Mouse (Mus musculus) spleen, adult 18-20 months (tissue): ENCODE measurements around the gene Ifitm2.

ENCODE experiments used
- DNase-seq, 2 experiments: peaks; one replicate each; pipeline ENCODE4 v3.0.0; 2022; ENCODE audit warnings: mixed read lengths in 2 of 2

The Ifitm2 gene

DNA sequence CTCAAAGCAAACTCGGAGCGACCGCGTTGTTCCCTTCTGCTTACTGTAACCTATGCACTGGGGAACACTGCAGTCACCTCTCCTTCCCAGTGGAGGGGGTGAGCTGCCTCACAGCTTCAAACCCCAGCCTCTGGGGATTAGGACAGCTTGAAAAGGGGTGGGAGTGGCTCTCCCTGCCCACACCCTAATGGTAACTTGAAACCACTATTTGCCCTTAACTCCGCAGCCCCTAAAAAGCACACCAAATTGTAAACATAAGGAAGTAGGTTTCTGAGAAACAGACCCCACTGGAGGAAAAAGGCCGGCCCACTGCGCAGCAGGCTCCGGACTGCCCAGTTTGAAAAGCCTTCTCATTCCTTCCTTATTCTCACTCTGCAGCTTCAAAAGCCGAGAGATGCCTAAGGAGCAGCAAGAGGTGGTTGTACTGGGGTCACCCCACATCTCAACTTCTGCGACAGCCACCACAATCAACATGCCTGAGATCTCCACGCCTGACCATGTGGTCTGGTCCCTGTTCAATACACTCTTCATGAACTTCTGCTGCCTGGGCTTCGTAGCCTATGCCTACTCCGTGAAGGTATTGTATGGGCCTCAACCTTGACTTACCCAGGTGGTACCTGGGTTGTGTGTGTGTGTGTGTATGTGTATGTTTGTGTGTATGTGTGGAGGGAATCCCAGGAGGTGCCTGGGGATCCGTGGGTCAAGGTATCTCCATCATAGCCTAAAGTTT lies 12.2 kb upstream of the Ifitm2 start:
- DNase-seq: no peak

DNA sequence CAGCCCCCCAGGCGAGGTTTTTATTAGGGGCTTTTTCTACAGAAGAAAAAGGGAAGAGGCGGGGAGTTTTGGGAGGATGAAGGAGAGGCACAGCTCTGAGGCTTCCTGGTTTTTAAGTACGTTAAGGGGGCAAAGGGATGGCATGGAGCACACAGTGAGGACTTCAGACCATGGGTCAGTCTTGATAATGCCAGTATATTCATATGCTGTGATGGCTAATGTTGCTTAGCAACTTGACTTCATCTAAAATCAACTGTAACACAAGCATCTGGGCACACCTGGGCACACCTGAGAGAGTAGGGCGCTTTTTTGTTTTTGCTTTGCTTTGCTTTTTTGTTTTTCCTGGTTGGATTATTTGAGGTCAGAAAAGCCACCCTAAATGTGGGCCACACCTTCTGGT lies 11.1 kb upstream of the Ifitm2 start, which contains the start of gene Ifitm1:
Gene Ifitm1 (plus strand): TSS at position 301 of the 400 bp plus-strand sequence.
- DNase-seq: no peak

DNA sequence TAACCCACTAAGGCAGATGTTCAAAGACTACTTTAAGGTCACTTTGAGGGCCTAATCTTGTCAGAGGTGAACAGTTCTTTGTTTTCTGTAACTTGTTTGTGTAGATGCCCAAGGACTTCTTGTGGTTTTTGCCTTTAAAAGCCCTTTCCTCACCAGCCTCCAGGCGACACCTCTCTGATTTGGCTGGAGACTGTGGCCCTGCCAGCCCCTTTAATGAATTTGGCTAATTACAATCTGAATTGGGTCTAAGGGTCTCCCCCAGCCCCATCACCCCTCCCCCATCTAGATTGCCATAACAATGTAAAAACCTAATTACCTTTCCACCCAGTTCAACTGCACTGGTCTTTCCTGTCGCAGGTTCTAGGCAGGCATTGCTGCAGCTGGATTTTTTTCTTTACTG lies 6.9 kb upstream of the Ifitm2 start:
- DNase-seq: no peak

- DNase-seq: no peak
These were observed 5.6 kb upstream of the Ifitm2 start for GRCm38 (mm10) chr7:140961416-140961815.

GRCm38 (mm10) chr7:140960026-140960425 lies 4.2 kb upstream of the Ifitm2 start:
- DNase-seq: no peak

DNA sequence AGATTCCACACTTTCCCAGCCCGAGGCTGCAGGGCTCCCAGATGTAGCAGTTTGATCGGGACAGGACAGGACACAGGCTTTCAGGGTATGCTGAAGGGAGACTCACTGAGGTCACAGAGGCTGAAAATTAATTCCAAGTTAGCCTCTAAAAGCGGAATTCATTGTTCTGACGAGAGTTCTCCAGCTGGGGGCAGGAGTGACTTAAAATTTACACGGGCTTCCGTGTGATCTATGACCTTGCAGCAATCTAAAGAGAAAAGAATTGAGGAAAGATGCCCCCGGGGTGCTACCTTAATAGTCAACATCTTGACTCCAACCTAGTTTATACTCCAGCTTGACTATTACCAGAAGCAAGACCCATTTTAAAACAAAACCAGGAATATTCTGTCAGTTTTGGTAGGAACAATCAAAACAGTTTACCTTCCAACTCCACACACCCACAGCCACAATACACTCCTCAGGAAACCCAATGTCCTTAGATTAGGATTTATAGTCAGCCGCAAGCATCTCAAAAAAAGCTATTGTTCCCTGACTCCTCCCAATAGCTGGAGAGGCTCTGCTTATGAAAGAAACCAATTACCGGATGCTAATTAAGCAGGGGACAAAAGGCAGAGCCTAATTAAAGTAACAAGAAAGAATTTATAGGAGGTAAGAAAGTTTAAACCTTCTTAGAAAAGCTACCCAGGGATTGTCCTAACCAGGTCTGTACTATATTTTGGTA lies 3.6 kb upstream of the Ifitm2 start:
- DNase-seq: peak in 1 of 2 experiments; percentile 47

- DNase-seq: no peak
These were observed 726 bp upstream of the Ifitm2 start for GRCm38 (mm10) chr7:140956556-140956869.

DNA sequence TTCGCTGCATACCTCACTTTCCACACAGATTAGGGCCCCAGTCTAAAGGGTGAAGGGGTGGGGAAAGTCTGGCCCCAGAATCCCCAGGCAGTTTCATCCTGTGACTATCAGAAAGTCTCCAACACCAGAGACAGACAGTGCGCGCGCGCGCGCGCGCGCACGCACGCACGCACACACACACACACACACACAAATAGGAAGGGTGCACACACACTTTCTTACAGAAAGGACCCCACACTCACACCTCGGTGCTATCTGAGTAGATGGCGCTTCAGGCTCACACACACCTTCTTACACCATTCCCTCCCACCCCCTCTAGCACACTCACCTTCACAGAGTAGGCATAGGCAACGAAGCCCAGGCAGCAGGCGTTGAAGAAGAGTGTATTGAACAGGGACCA lies 445 bp downstream of the Ifitm2 start:
- DNase-seq: no peak

DNA sequence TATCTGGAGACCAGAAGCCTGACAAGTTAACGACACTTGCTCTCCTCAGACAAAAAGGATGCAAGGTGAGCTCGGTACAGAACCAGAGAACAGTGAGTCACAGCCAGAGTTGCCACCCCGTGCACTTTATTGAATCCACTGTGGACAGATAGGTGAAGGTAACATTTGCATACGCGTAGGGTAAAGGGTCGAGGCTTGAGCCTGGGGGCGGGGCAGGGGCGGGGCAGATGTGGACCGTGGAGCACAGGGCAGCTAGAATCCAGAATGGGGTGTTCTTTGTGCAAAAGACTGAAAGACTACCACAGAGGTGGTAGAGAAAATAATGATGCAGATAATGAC lies 1.1 kb downstream of the Ifitm2 start:
- no peak for DNase-seq

- DNase-seq: no peak
These were observed 1.7 kb downstream of the Ifitm2 start for GRCm38 (mm10) chr7:140953800-140954732.

DNA sequence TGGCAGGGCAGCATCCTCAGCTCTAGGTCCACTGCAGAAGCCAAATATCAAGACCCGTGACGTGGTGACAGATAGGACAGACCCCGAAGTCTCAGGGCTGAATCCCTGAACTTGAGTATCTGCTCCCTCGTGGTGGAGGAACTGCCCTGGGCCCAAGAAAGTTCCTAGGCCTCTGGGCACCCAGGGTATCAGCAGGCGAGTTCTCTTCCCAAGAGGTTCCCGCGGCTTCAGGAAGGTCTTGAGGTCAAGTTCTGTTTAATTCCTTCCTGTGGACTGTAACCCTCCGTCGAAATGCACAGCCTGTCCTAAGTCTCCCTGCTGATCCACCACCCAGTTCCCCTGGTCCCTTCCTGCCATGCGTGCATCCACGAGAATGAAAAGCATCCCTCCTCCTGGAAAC lies 2.7 kb downstream of the Ifitm2 start:
- DNase-seq: no peak

DNA sequence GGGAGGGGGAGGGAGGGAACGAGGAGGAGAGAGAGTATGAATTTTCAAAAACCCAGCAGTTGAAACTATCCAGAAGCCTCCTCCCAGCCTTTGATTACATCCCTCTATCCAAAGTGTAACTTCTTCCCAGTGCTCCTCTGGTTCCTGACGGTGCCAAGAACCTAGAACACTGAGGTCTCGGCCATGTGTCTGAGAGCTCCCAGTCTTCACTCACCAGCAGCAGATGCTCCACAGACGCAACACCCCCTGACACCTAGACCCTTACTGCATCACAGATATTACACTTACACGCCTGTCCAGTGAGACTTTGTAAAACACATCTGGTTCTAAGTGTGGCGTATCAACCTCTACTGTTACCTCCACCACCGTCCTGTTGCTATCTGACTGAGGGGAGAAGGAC lies 3.3 kb downstream of the Ifitm2 start:
- no peak for DNase-seq

DNA sequence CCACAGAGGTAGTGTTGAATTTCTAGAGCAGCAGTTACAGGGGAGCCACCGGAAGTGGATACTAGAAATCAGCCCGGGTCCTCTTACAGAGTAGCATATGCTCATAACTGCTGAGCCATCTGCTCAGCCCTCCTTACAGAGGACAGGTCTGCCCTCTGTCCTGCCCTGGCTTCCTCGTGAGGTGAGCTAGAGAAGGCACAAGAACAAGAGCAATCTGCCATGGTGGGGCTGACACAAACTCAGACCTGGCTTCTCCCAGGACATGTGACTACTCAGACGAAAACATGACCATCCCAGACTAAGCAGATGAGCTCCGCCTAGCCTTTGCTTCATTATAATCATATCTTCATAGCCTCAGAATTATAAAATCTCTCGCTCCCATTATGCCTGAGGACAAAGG lies 4.0 kb downstream of the Ifitm2 start:
- no peak for DNase-seq

DNA sequence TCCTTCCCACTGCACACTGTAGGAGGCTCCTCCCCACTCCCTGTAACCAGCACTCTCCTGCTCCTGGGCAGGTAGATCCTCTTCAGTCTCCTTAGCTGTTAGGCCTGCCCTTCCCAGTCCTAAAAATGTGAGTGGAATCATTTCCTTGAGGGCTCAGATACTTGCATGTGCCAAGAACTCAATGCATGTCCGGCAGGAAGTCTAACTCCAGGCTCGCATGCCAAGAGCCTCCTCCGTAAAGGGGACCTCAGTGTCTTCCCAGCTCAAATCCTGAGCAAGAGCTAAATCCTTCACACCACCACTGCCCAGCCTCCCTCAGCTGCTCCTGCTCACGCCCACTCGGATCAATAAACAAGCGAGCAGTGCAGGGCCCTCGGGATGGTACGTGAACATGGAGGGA lies 4.7 kb downstream of the Ifitm2 start:
- DNase-seq: no peak

DNA sequence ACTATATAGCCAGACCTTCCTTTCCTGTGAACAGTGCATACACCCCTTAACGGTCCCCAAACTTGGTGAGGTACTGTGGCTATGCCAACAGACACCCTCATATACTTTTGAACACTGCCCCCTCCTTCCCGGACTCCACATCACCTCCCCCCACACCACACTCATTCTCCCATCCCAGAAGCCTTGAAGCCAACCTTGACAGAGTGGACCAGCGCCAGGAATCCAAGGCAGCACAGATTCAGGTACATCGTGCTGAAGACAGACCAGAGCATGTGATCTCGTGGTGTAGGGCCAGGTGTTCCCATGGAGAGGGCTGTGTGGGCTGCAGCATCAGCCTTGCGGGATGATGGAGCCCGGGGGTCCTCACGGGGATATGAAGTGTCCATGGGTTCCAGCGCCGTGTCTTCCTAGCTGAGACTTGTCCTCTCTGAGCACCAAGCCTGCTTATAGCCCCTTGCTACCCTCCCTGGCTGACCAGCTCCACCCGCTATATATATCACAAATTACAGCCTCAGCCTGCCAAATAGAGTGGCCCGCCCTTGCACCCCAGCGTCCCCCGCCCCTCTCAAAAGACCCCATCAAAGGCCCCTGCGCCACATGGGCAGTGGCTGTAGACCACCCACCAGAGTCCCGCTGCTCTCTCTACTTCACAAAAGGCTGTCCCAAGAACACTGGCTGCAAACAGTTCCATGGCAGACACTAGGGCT lies 5.8 kb downstream of the Ifitm2 start, which contains the start of gene Ifitm5:
Gene Ifitm5 (minus strand): TSS at position 468 of the 707 bp plus-strand sequence.
- no peak for DNase-seq

DNA sequence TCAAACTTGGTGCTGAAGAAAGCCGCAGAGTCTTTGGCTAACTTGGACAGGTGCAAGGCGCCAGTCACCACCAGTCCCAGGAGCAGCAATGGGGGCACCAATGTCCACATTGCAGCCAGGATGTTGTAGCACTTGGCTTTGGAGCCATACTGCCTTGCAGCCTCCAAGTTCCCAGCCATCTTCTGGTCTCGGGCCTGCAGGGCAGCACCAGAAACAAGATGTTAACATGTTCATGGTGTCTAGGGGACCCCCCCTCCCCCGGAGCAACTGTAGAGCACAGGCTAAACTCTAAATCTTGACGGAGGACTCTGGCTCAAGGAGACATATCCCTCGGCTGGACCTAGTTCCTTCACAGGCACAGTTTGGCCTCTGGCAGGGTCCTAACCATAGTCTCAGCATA lies 6.5 kb downstream of the Ifitm2 start:
- DNase-seq: no peak

- DNase-seq: no peak
These were observed 7.6 kb downstream of the Ifitm2 start for GRCm38 (mm10) chr7:140948161-140948560.

GRCm38 (mm10) chr7:140946980-140947379 lies 8.8 kb downstream of the Ifitm2 start:
- no peak for DNase-seq

DNA sequence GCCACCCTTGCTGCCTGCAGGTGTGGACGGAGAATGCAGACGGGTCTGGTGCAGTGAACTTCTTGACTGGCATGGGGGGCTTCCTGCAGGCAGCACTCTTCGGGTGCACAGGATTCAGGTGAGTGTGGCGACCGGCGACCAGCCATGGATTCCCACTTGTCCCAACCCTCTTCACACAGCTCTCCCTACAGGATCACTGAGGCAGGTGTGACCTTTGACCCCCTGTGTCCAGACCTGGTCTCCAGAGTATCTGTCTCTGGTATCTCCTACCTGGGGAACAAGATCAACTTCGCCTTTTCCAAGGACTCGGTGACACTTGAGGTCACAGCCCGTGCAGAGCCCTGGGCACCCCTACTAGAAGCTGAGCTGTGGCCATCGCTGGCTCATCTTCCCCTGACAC lies 9.5 kb downstream of the Ifitm2 start:
- DNase-seq: no peak

GRCm38 (mm10) chr7:140945247-140945646 lies 10.5 kb downstream of the Ifitm2 start:
- no peak for DNase-seq

DNA sequence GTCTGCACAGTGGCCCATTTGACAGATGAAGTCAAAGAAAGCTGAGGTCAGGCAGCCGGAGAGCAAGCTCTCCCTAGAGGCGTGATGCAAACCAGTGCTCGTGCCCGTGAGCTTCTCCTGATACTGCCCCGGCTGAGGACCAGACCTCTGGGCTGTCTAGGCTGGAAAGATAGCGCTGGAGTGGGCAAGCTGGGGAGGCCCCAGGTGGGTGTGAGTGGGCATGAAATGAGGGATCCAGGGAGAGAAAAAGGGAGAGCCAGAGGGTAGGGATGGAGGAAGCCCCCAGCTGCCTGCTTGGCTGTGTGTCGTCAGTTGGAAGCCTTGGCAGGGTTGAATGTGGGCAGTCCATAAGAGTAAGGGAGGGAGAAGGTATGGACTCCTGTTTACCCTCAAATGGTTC lies 11.6 kb downstream of the Ifitm2 start:
- DNase-seq: no peak

- DNase-seq: no peak
These were observed 12.4 kb downstream of the Ifitm2 start for GRCm38 (mm10) chr7:140943356-140943755.

DNA sequence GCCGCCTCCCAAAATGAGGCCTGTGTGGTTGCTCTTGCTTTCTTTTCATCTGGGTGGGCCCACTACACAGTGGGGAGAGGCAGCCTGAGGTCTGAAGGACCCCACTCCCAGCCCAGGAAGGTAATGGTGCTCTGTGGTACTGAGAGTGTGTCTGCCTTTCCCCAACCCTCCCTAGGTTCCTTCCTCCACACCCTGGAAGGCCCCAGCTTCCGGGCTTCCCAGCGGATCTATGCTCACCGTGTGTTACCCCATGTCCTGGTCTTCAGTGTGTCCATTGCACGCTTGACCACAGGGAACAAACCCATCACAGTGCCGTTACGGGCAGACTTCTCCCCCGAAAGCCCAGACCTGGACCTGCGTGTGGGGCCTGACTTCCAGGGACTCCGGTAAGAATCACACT lies 13.0 kb downstream of the Ifitm2 start:
- no peak for DNase-seq
